Mouse (Mus musculus) megakaryocyte, embryonic 14.5 days (primary cell): ENCODE data around the gene Myl12a. TPM values are rescaled to one million over a fixed set of nuclear protein-coding genes. Genes with fewer than 3 reads are reported as not detected.

Experiments
- H3K27me3 ChIP-seq: replicated peaks from 2 replicates; pipeline ENCODE3; 2012; ENCODE audit warnings: inconsistent platforms
- H3K36me3 ChIP-seq: replicated peaks from 2 replicates; pipeline ENCODE3; 2012; ENCODE audit warnings: low read length, inconsistent platforms, mixed read lengths
- H3K4me1 ChIP-seq: 2 replicates; pipeline ENCODE4 v1.6.1; 2012; ENCODE audit warnings: inconsistent platforms
- H3K4me3 ChIP-seq: replicated peaks from 2 replicates; pipeline ENCODE3; 2012; ENCODE audit warnings: moderate library complexity, mild to moderate bottlenecking, inconsistent platforms
- H3K9me3 ChIP-seq: 2 replicates; pipeline ENCODE4 v1.6.1; 2012; ENCODE audit warnings: inconsistent platforms
- FLI1 ChIP-seq: IDR thresholded peaks from 2 replicates; pipeline ENCODE4 v1.6.1; 2012; ENCODE audit warnings: low read length, inconsistent platforms, mixed read lengths
- GATA1 ChIP-seq: IDR thresholded peaks from 3 replicates; pipeline ENCODE4 v1.6.1; 2012; ENCODE audit warnings: mixed read lengths, low read length, inconsistent platforms, borderline replicate concordance
- polyA plus RNA-seq: library from polyadenylated mRNA; stranded (reverse); fragments of >175 nt; gene quantifications from 2 replicates; pipeline ENCODE4 v1.2.3, GENCODE M21; 2012; ENCODE audit warnings: low replicate concordance; ENCODE audit not compliant: insufficient read depth

The Myl12a gene
- polyA plus RNA-seq, 1 experiment, result 26.2 TPM

DNA sequence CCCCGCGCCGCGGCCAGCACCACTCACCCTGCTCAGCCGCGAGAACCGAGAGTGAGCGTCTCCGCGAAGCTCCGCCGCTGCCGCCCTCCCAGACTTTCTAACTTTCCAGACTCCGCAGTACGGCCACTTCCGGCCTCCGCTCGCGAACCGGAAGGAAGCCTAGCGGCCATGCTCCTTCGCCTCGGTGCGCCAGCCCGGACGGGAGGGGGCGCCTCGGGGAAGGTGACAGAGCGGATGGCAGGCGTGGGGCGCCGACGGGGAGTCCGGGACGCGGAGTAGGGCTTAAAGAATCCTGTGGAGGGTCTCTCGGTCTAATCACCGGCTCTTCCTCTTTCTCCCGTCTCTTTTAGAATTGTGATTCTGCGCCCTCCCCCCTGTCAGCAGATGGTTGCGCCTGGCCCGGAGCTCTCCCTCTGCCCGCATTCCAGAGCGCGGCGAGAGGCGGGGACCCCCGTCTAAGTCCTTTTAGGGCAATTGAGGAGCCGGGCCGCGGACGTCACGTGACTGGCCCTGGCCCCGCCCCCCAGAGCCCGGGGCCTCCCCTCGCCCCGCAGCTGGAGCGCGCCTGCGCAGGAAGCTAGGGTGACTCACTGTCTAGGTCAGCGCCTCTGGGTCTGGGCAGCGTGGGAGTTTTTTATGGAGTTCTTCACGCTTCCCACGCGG lies 466 bp downstream of the Myl12a start, which contains the start of gene Myom1:
TSS of gene Myom1 (plus strand) at position 553 of the 663 bp plus-strand sequence.
- TF ChIP-seq FLI1 (peak; percentile 96; the same call in 1 of the 2 replicates), GATA1 (no peak)

DNA sequence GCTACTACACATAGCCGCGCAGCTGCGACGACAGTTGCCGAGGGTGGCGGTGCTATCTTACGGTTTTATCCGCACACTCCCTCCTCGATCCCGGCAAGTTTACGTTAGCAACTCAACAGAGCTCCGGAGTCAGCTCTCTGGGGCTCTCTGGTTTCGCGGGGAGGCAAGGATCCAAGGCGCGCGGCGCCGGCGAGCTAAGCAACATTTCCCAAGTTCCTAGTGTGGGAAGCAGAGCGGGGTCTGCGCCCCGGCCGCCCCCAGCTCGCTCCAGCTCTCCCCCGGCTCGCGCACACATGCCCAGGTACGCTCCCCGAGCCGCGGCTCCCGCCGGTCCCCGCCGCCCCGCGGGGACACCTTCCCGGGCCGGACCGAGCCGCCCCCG lies 988 bp downstream of the Myl12a start:
- Histone ChIP-seq H3K4me1 (peaks cover 51% of the 10 kb centered on the region), H3K27me3 (no peaks in the 10 kb centered on the region), H3K9me3 (no peaks in the 10 kb centered on the region), H3K4me3 (peak overlapping the region; percentile 99), H3K36me3 (peaks cover 22% of the 10 kb centered on the region)
- TF ChIP-seq FLI1 (no peak), GATA1 (no peak)

More for the DNA sequence above, 466 bp downstream of the Myl12a start, which contains the start of gene Myom1:
- Histone ChIP-seq H3K9me3 (no peaks in the 10 kb centered on the region), H3K4me3 (peak within 1 kb of the TSS; percentile 99), H3K36me3 (peaks cover 16% of the 10 kb centered on the region), H3K4me1 (peaks cover 50% of the 10 kb centered on the region), H3K27me3 (no peaks in the 10 kb centered on the region)

DNA sequence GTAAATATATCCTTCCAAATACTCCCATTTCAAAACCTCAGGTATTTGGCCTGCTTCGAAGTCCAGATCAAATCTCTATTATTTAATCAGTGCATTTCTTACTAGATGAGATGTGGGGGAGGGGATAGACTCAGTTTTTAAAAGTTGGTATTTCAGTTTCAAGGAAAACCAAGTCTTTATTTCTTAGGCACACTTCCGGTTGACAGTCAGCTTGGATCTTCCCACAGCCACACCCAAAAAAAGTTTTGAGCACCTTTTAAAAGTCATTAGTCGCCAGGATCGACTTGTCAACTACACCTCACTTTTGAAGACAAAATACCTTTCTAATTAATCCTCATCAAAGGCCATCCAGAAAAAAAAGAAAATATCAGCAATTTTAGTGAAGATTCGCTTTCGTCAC lies 1.6 kb downstream of the Myl12a start:
- TF ChIP-seq FLI1 (no peak), GATA1 (no peak)
- Histone ChIP-seq H3K4me3 (peak overlapping the region; percentile 99), H3K9me3 (no peaks in the 10 kb centered on the region), H3K4me1 (peaks cover 57% of the 10 kb centered on the region), H3K27me3 (no peaks in the 10 kb centered on the region), H3K36me3 (peaks cover 28% of the 10 kb centered on the region)

DNA sequence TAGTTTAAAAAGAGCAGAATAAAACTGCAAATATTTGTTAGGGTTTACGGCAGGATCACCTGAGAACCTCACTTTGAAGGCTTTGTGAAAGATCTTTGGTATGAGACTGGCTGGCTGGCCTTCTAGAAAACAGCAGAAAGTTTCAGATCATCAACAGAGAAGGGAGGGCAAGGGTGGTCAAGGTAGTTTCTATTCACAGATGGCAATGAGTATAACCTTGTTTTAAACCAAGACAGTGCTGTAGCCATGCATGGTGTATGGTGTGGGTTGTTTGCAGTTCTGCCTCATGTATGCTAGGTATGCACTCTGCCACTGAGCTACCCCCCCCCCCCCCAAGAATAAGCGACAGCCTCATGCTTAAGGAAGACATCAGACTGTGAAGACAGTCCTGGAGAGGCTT lies 2.4 kb downstream of the Myl12a start:
- no peak for TF ChIP-seq GATA1
- no peak for TF ChIP-seq FLI1
- no peaks in the 10 kb centered on the region for H3K27me3 ChIP-seq
- peak overlapping the region; percentile 99 for H3K4me3 ChIP-seq
- no peaks in the 10 kb centered on the region for H3K9me3 ChIP-seq
- H3K4me1 ChIP-seq, result peaks cover 64% of the 10 kb centered on the region
- peaks cover 36% of the 10 kb centered on the region for H3K36me3 ChIP-seq

DNA sequence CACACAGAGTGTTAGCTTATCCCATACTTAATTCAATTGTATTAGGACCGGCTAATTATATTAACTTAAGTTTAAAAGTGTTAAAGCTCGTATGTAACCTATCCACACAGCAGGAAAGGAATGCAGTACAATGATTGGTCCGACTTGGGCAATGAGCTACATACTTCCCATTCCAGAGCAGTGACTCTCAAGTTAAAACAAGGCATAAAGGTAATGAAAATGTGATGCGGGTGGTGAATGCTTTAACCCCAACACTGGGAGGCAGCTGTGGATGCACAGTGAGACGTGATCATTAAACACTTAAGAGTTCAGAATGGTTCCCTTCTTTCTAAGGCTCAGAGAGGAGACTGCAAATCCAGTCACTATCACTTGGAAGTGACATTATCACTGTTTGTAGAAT lies 3.5 kb downstream of the Myl12a start:
- H3K4me1 ChIP-seq, result peaks cover 70% of the 10 kb centered on the region
- H3K27me3 ChIP-seq, result no peaks in the 10 kb centered on the region
- TF ChIP-seq FLI1, result no peak
- no peak for TF ChIP-seq GATA1
- no peaks in the 10 kb centered on the region for H3K9me3 ChIP-seq
- H3K36me3 ChIP-seq, result peaks cover 47% of the 10 kb centered on the region
- H3K4me3 ChIP-seq, result peak overlapping the region; percentile 56

DNA sequence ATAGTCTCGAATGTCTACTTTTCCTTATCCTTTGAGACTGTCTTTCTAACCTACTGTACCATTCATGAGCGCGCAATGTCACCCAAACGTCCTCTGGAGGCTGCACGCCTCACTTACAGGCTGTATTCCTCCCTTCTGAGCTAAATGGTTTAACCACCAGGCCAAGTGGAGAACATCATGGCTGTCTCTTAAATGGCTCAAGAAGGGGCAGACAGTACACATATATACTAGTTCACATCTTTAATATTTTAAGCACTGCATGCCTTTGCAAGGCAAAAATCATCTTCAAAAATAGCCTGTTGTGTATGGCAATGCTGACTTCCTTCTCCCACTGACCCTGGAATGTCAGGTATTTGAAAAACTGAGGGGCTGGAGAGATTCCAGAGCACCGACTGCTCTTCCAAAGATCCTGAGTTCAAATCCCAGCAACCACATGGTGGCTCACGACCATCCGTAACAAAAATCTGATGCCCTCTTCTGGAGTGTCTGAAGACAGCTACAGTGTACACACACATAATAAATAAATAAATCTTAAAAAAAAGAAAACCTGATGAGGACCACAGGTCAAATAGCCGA lies 4.2 kb downstream of the Myl12a start:
- H3K36me3 ChIP-seq, result peaks cover 54% of the 10 kb centered on the region
- H3K4me3 ChIP-seq, result peak overlapping the region; percentile 81
- H3K27me3 ChIP-seq, result no peaks in the 10 kb centered on the region
- no peaks in the 10 kb centered on the region for H3K9me3 ChIP-seq
- no peak for TF ChIP-seq FLI1
- peaks cover 70% of the 10 kb centered on the region for H3K4me1 ChIP-seq

DNA sequence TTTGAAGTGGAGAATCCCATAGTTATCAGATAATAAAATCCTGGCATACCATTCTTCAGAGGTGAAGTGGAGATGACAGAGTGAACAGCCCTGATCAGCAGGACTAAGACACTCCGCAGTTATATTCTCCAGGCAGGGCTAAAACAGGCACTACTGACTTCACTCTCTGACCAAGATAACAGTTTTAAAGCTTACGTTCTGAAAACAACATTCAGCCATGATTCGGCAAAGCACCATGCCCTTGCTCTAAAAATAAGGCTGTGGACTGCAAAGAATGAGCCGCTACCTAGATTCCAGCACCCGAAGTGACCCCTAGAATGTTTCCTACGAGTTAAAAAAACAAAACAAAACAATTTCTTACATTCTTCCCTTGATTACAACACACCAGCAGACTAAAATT lies 4.8 kb downstream of the Myl12a start:
- Histone ChIP-seq H3K36me3 (peaks cover 60% of the 10 kb centered on the region), H3K4me1 (peaks cover 64% of the 10 kb centered on the region), H3K27me3 (no peaks in the 10 kb centered on the region), H3K4me3 (peak overlapping the region; percentile 79), H3K9me3 (no peaks in the 10 kb centered on the region)
- TF ChIP-seq GATA1 (no peak), FLI1 (no peak)

DNA sequence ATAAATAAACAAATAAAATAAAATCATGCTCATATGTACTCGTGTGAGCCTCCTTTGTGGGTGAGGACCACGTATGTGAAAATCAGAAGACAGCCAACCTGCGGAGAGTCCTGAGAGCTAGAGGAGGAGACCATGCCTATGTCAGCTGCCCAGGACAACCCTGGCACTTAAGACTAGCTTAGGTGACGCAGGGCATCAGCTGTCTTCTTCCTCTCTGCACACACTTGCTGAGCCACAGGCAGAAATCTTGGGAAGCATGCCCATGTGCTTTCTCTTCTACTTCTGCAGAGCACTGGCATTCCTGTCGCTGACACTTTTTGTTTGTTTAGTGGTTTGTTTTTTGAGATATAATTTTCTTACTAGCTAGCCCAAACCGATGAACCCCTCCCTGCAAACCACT lies 7.1 kb downstream of the Myl12a start:
- Histone ChIP-seq H3K4me1 (peaks cover 79% of the 10 kb centered on the region), H3K36me3 (peaks cover 75% of the 10 kb centered on the region), H3K4me3 (no peak overlapping the region), H3K27me3 (no peaks in the 10 kb centered on the region), H3K9me3 (no peaks in the 10 kb centered on the region)
- TF ChIP-seq FLI1, result no peak
- no peak for TF ChIP-seq GATA1

DNA sequence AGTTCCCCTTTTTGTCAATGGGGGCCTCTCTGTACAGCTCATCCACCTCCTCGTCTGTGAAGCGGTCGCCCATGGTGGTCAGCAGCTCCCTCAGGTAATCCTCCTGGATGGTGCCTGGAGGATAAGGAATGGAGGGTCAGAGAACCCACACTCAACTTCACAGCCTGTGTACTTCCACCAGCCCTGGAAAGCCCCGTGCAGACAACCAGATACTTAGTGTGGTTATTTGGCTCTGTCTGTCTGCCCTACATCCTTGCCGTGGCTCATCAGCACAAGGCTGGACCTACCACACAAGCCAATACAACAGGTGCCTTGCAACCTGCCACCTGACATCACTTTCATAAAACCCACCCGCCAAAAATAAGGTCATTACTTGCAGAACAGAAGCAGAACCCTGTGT lies 8.0 kb downstream of the Myl12a start:
- H3K36me3 ChIP-seq, result peaks cover 67% of the 10 kb centered on the region
- H3K4me3 ChIP-seq, result peak overlapping the region; percentile 21
- peaks cover 77% of the 10 kb centered on the region for H3K4me1 ChIP-seq
- H3K27me3 ChIP-seq, result no peaks in the 10 kb centered on the region
- H3K9me3 ChIP-seq, result no peaks in the 10 kb centered on the region
- TF ChIP-seq FLI1, result no peak
- no peak for TF ChIP-seq GATA1

DNA sequence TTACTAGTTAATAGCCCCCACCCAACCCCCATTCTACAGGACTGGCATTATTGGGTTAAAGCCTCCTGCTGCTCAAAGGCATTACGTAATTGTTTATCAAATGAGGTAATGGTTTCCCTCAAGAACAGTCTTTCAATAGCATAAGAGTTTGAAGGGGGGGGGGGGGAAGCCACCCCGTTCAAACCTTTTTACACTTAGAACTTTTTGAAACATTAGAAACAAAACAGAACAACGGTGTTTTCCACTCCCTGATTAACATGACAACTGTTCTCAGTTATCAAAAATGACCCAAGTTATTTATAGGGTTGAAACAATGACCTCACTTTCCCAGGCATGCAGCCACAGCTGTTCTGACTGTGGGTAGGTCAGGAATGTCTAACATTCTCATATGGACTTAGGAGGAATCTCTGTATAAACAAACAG lies 9.3 kb downstream of the Myl12a start:
- H3K27me3 ChIP-seq, result no peaks in the 10 kb centered on the region
- H3K9me3 ChIP-seq, result no peaks in the 10 kb centered on the region
- peaks cover 71% of the 10 kb centered on the region for H3K36me3 ChIP-seq
- peaks cover 79% of the 10 kb centered on the region for H3K4me1 ChIP-seq
- TF ChIP-seq FLI1 (no peak), GATA1 (no peak)
- H3K4me3 ChIP-seq, result no peak overlapping the region

DNA sequence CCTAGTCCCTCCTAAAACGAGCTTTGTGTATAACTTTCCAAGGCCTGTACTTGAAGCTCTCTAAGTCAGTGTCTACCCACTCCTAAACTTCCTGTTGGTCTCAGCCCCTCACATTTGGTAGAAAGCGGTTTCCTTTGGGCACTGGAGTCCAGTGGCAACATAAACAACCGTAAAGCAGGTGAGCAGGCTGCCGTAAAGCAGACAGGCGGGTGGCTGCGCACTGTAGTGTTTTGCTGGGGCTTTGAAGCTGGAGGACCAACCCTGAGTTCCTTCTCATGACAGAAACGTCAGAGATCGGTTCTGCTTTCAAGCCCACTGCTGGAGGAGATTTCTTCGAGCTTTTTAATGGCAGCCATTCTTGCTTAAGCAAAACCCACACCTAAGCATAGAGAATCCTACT lies 10.0 kb downstream of the Myl12a start:
- no peak overlapping the region for H3K4me3 ChIP-seq
- H3K36me3 ChIP-seq, result peaks cover 78% of the 10 kb centered on the region
- no peaks in the 10 kb centered on the region for H3K27me3 ChIP-seq

More for the DNA sequence above, 10.0 kb downstream of the Myl12a start:
- H3K9me3 ChIP-seq, result no peaks in the 10 kb centered on the region
- peaks cover 77% of the 10 kb centered on the region for H3K4me1 ChIP-seq
- TF ChIP-seq FLI1 (no peak), GATA1 (no peak)
